Mouse (Mus musculus) C2C12 (cell line): ENCODE results near the gene Wrap53.

Source experiments
- CTCF ChIP-seq: IDR thresholded peaks from one replicate; pipeline ENCODE4 v1.5.1; 2011; ENCODE audit not compliant: control insufficient read depth, insufficient read depth, insufficient read length
- MAX ChIP-seq: IDR thresholded peaks from one replicate; pipeline ENCODE4 v1.6.1; 2011; ENCODE audit warnings: mild to moderate bottlenecking, control low read depth
- USF1 ChIP-seq: IDR thresholded peaks from one replicate; pipeline ENCODE4 v1.6.1; 2011; ENCODE audit warnings: low read depth, mild to moderate bottlenecking, control low read depth, moderate library complexity

DNA sequence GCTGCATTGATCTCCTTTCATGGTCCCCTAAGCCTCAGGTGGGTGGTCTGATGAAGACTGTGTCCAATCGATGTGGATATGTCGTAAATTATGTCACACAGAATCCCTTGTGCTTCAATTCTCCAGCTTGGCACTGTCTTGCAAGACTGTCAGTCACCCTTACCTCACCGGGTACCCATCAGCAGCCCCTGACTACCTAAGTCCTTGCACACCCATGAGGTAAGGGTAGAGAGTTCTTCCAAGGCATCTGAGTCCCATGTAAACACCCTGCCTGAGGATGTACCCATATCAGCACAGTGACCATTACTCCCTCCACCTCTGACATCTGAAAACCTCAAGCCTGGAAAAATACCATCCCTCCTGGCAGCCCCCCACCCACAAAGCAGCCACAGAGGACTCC is 24.3 kb upstream of the Wrap53 start:
- TF ChIP-seq CTCF (no peak), USF1 (no peak), MAX (no peak)
